ENCODE assay signal across 7 mouse cellular contexts in genomic region chr3:157567566-157568132, GRCm38 (mm10). TPM values are rescaled to one million over a fixed set of nuclear protein-coding genes. Genes with fewer than 3 reads are reported as not detected.
DNase-seq lines count a peak whose midpoint lies in the region; ATAC-seq and TF ChIP-seq lines count a peak whose summit lies in the region.

No protein-coding gene starts in this region.

- no peak for TF ChIP-seq CTCF in lung, postnatal 0 days (IDR thresholded peaks at IDR 0.05)

- TF ChIP-seq POLR2A in limb, embryonic 14.5 days (IDR thresholded peaks at IDR 0.05; ENCODE audit: borderline replicate concordance, extremely low read depth, insufficient read depth, insufficient read length) = no peak

- DNase-seq in lung, postnatal 0 days (ENCODE audit: low spot score) = no peak
- DNase-seq in lung, postnatal 25 days (ENCODE audit: low spot score) = no peak
- DNase-seq in embryo, embryonic 9.5 days (ENCODE audit: extremely low spot score) = peak; percentile 35
- peak; percentile 9 for DNase-seq in heart, postnatal 4 days
- no peak for DNase-seq in limb, embryonic 14.5 days (ENCODE audit: low spot score)
- DNase-seq in layer of hippocampus, adult 9-11 months = no peak

- H3K27ac ChIP-seq in lung, postnatal 0 days (ENCODE audit: low read length) = no peak overlapping the region
- H3K27ac ChIP-seq in limb, embryonic 14.5 days (replicated peaks; ENCODE audit: low read depth, low read length) = no peak overlapping the region
- H3K27ac ChIP-seq in stomach, embryonic 14.5 days (ENCODE audit: low read length) = no peak overlapping the region

- H3K36me3 ChIP-seq in lung, postnatal 0 days (ENCODE audit: insufficient read depth, low read length) = no peaks in the 10 kb centered on the region
- no peaks in the 10 kb centered on the region for H3K36me3 ChIP-seq in limb, embryonic 14.5 days (ENCODE audit: control insufficient read depth, insufficient read depth, low read length)
- H3K36me3 ChIP-seq in stomach, embryonic 14.5 days (ENCODE audit: control insufficient read depth, insufficient read depth, low read length) = no peaks in the 10 kb centered on the region

- H3K9ac ChIP-seq in lung, postnatal 0 days (replicated peaks; ENCODE audit: low read depth) = no peak overlapping the region
- H3K9ac ChIP-seq in limb, embryonic 14.5 days (ENCODE audit: low read depth, low read length, severe bottlenecking) = peak overlapping the region; percentile 40; the same call in 1 of the 2 replicates
- H3K9ac ChIP-seq in stomach, embryonic 14.5 days (replicated peaks; ENCODE audit: low read depth, low read length) = peak overlapping the region; percentile 36; the same call in 1 of the 2 replicates

- 3% methylated on average over 34 of the region's 34 CpGs for WGBS in lung, postnatal 0 days
- 2% methylated on average over 34 of the region's 34 CpGs for WGBS in limb, embryonic 14.5 days
- 3% methylated on average over 34 of the region's 34 CpGs for WGBS in stomach, embryonic 14.5 days

- 0 out of 2 replicates have a peak, but pooled peaks have one; percentile 7 for ATAC-seq in lung, postnatal 0 days
- ATAC-seq in limb, embryonic 14.5 days (ENCODE audit: low FRiP score, low read depth) = no peak
- ATAC-seq in stomach, embryonic 14.5 days (ENCODE audit: insufficient number of reproducible peaks, insufficient read depth, low FRiP score, low read depth) = no peak

- no peaks in the 10 kb centered on the region for H3K9me3 ChIP-seq in lung, postnatal 0 days (ENCODE audit: low read length)
- no peaks in the 10 kb centered on the region for H3K9me3 ChIP-seq in limb, embryonic 14.5 days (ENCODE audit: control insufficient read depth, low read length)
- no peaks in the 10 kb centered on the region for H3K9me3 ChIP-seq in stomach, embryonic 14.5 days (ENCODE audit: control insufficient read depth, low read depth, low read length)

- peak overlapping the region; percentile 35 for H3K4me3 ChIP-seq in lung, postnatal 0 days (ENCODE audit: low read depth, low read length)
- peak overlapping the region; percentile 47 for H3K4me3 ChIP-seq in limb, embryonic 14.5 days (replicated peaks; ENCODE audit: low read length)
- H3K4me3 ChIP-seq in stomach, embryonic 14.5 days (ENCODE audit: low read depth, low read length) = peak overlapping the region; percentile 55

- TF ChIP-seq EP300 in lung, postnatal 0 days (IDR thresholded peaks at IDR 0.05) = no peak

- H3K27me3 ChIP-seq in lung, postnatal 0 days (replicated peaks; ENCODE audit: insufficient read depth, low read length) = peaks cover 21% of the 10 kb centered on the region
- peaks cover 33% of the 10 kb centered on the region for H3K27me3 ChIP-seq in limb, embryonic 14.5 days (ENCODE audit: control insufficient read depth, insufficient read depth, low read length)
- H3K27me3 ChIP-seq in stomach, embryonic 14.5 days (ENCODE audit: control insufficient read depth, insufficient read depth, low read length) = peaks cover 12% of the 10 kb centered on the region; the same call in 1 of the 2 replicates

- peaks cover 2% of the 10 kb centered on the region; the same call in 1 of the 2 replicates for H3K4me1 ChIP-seq in lung, postnatal 0 days (ENCODE audit: insufficient read depth, low read depth, low read length)
- H3K4me1 ChIP-seq in limb, embryonic 14.5 days (ENCODE audit: control insufficient read depth, insufficient read depth, low read length) = peaks cover 10% of the 10 kb centered on the region; the same call in 1 of the 2 replicates
- H3K4me1 ChIP-seq in stomach, embryonic 14.5 days (ENCODE audit: control insufficient read depth, insufficient read depth, low read length) = peaks cover 6% of the 10 kb centered on the region; the same call in 1 of the 2 replicates

- peak overlapping the region; percentile 66 for H3K4me2 ChIP-seq in lung, postnatal 0 days (replicated peaks; ENCODE audit: low read depth, low read length)
- H3K4me2 ChIP-seq in limb, embryonic 14.5 days (replicated peaks; ENCODE audit: low read depth, low read length, severe bottlenecking) = peak overlapping the region; percentile 93
- H3K4me2 ChIP-seq in stomach, embryonic 14.5 days (replicated peaks; ENCODE audit: low read depth, low read length) = peak overlapping the region; percentile 97

RNA-seq across cellular contexts. Expression of gene Ptger3, which starts 1.0 kb away (rescaled TPM):
- polyA plus RNA-seq in lung, postnatal 0 days (2015; fragmentation: Nextera tagmentation; extraction: Ambion mirVana) = 10.3 and 14.3 TPM in 2 replicates
- under 1 TPM; 0.48 to 0.88 TPM for total RNA-seq in heart, postnatal 4 days (2021)
- 3.7 and 4.7 TPM in 2 replicates for polyA plus RNA-seq in limb, embryonic 14.5 days (2012; rRNA removed)
- 8.6 and 9.6 TPM in 2 replicates for polyA plus RNA-seq in limb, embryonic 14.5 days (2014; fragmentation: Nextera tagmentation; extraction: Ambion mirVana)
- 10.0 and 13.9 TPM in 2 replicates for polyA plus RNA-seq in stomach, embryonic 14.5 days (2014; fragmentation: Nextera tagmentation; extraction: Ambion mirVana)

RNA-seq across cellular contexts. Expression of gene Zranb2, which starts 33.7 kb away (rescaled TPM):
- 50.3 and 52.2 TPM in 2 replicates for polyA plus RNA-seq in lung, postnatal 0 days (2015; fragmentation: Nextera tagmentation; extraction: Ambion mirVana)
- 10 to 100 TPM; 53.7 to 53.8 TPM for total RNA-seq in heart, postnatal 4 days (2021)
- 89.0 and 105 TPM in 2 replicates for polyA plus RNA-seq in limb, embryonic 14.5 days (2012; rRNA removed)
- 97.7 and 106 TPM in 2 replicates for polyA plus RNA-seq in limb, embryonic 14.5 days (2014; fragmentation: Nextera tagmentation; extraction: Ambion mirVana)
- polyA plus RNA-seq in stomach, embryonic 14.5 days (2014; fragmentation: Nextera tagmentation; extraction: Ambion mirVana) = 113 TPM in 2 replicates

Comparison
In these comparisons a context has a peak if more than half of its experiments do, and no peak if none do; other contexts are left out.
1. DNase-seq: peak in embryo, embryonic 9.5 days (single experiment) and heart, postnatal 4 days (single experiment); none in lung, postnatal 0 days (single experiment), lung, postnatal 25 days (single experiment), limb, embryonic 14.5 days (single experiment) and layer of hippocampus, adult 9-11 months (single experiment).
2. Peak in every context shown above with its lines, with median percentiles within 50 percentile points of each other: H3K4me2 ChIP-seq and H3K4me3 ChIP-seq.